Mouse (Mus musculus): ENCODE data around the gene Haus3. TPM values are rescaled to one million over a fixed set of nuclear protein-coding genes. Genes with fewer than 3 reads are reported as not detected.
A peak's percentile ranks its signal among the peaks of the same experiment; 100 is the strongest.

Haus3 gene
- polyA plus RNA-seq, 1 experiment from 2014 or later, result 38.0 TPM

DNA sequence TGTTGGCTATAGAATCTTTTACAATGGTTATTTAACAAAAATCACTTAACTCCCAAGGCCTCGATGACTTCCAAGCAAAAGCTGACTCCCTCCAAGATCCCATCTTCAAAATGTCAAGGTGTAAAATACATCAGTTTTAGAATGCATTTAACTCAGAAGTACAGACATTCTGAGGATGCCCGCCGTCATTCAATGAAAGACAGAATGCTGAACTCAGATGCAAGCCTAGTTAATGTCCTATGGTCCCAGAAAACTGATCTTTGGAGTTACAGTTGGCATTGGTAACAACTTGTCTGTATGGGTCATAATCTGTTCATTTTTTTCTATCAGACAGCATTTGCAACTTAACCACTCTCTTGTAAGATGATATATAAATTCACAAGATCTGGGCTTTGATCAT, 627 bp upstream of the Haus3 start:
- H3K9me3 ChIP-seq (replicated peaks), result no peaks in the 10 kb centered on the region
- H3K27me3 ChIP-seq (replicated peaks), result no peaks in the 10 kb centered on the region
- H3K27ac ChIP-seq, result peak overlapping the region; percentile 86
- 52% methylated on average over 3 of the region's 3 CpGs for WGBS (ENCODE audit: insufficient replicate concordance)
- H3K4me3 ChIP-seq, result peak overlapping the region; percentile 85
- H3K9ac ChIP-seq, result peak overlapping the region; percentile 69
- no peak for ATAC-seq
- peaks cover 6% of the 10 kb centered on the region for H3K36me3 ChIP-seq
- peak overlapping the region; percentile 77 for H3K4me2 ChIP-seq
- peaks cover 32% of the 10 kb centered on the region for H3K4me1 ChIP-seq

DNA sequence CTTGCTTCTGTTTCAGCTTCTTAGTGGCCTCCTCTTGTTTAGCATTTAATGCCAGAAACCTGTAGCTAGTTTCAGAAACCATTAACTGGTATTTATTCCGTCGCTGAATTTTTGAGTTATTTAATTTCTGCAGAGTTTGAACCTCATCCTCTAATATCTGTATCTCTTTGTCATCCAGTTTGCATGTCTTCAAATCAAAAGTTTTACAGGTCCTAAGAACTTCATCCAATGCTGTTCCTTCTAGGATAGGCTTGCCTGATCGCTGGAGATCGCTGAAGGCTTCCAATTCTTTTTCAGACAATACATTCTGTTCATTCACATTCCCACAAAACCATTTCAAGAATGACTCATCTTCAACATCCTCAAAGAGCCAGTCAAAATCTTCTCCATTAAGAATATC, 1.5 kb downstream of the Haus3 start:
- 75% methylated on average over 4 of the region's 4 CpGs for WGBS (ENCODE audit: insufficient replicate concordance)
- H3K4me2 ChIP-seq, result peak overlapping the region; percentile 77
- peaks cover 17% of the 10 kb centered on the region for H3K36me3 ChIP-seq
- peak overlapping the region; percentile 53 for H3K9ac ChIP-seq
- ATAC-seq, result no peak
- H3K9me3 ChIP-seq (replicated peaks), result no peaks in the 10 kb centered on the region
- peak overlapping the region; percentile 40 for H3K4me3 ChIP-seq
- H3K4me1 ChIP-seq, result peaks cover 39% of the 10 kb centered on the region
- H3K27ac ChIP-seq, result no peak overlapping the region
- H3K27me3 ChIP-seq (replicated peaks), result no peaks in the 10 kb centered on the region

DNA sequence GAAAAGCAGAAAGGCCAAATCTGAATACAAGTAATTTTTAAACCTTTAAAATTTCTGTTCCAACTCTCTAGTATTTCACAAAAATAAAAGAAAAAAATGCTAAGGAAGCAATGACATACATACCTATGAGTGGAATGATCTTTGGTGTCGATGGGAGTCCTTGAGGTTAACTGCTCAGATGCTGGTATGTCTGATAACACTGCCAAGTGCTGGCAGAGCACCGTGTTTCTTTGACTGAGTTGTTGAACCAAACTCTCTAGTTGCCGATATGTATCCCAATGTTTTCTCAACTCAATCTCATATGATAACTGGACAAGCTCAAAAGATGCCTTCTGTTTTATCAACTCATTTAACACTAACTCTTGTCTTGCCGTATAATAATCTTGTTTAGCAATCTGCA, 3.5 kb downstream of the Haus3 start:
- Histone ChIP-seq H3K4me3 (peak overlapping the region; percentile 43), H3K27ac (no peak overlapping the region), H3K4me2 (peak overlapping the region; percentile 56), H3K9me3 (replicated peaks) (no peaks in the 10 kb centered on the region), H3K27me3 (replicated peaks) (no peaks in the 10 kb centered on the region), H3K4me1 (peaks cover 41% of the 10 kb centered on the region), H3K36me3 (peaks cover 31% of the 10 kb centered on the region), H3K9ac (peak overlapping the region; percentile 52)
- 19% methylated on average over 4 of the region's 4 CpGs for WGBS (ENCODE audit: insufficient replicate concordance)
- no peak for ATAC-seq

DNA sequence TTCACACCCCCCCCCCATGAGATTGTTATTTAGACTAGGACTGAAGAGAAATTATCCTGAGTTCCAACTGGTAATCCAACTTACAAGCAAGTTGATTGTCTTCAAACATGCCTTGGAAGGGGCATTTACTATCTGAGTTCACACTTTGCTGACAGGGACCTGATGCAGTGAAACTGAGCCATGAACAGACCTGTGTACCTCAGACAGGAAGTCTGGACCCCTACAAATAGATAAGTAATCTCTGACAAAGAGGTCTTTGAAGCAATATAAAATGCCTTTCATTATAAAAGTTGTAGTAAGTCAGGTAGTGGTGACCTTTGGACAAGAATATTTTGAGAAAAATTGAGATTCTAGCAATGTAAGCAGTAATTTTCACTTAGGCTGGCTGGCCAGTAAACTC, 20.9 kb downstream of the Haus3 start:
- no peak for ATAC-seq

DNA sequence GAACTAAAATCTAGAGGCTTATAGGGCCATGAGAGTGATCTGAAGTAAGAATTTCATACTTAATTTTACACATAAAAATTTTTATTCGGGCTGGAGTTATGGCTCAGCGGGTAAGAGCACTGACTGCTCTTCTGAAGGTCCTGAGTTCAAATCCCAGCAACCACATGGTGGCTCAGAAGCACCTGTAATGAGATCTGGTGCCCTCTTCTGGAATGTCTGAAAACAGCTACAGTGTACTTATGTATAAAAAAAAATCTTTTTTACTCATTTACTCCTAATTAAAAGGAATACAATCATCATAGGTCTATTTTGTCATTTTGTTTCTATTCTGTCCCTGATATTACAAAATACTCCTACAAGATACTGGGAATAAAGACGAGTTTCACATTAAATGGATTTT, 21.8 kb downstream of the Haus3 start:
- WGBS (ENCODE audit: insufficient replicate concordance), result 80% methylated on average over 3 of the region's 3 CpGs
- no peak for ATAC-seq

More for the DNA sequence above, 20.9 kb downstream of the Haus3 start:
- no peak overlapping the region for H3K27ac ChIP-seq
- peaks cover 9% of the 10 kb centered on the region for H3K36me3 ChIP-seq
- H3K9ac ChIP-seq, result no peak overlapping the region
- no peaks in the 10 kb centered on the region for H3K4me1 ChIP-seq
- no peaks in the 10 kb centered on the region for H3K27me3 ChIP-seq (replicated peaks)
- no peak overlapping the region for H3K4me2 ChIP-seq
- H3K9me3 ChIP-seq (replicated peaks), result no peaks in the 10 kb centered on the region
- H3K4me3 ChIP-seq, result no peak overlapping the region

DNA sequence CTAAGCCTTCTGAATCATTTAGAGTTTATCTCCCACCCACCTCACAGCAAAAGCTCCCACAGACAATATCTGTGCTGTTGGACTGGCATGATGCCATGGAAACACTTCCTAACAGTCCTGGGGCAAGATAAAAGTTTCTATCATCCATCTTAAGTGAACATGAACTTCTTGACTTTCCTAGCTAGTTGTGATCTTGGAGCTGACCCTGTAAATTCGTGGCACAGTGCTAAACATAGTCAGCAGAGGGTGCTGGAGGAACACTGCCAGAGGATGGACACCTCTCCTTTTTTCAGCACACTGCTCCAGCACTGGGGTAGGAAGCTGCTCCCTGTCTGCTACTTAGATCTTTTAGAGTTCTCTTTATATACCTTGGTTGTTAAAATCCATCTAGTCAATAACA, 29.6 kb downstream of the Haus3 start:
- H3K36me3 ChIP-seq, result no peaks in the 10 kb centered on the region
- H3K4me2 ChIP-seq, result no peak overlapping the region
- H3K9ac ChIP-seq, result no peak overlapping the region
- H3K4me3 ChIP-seq, result no peak overlapping the region
- H3K27me3 ChIP-seq (replicated peaks), result no peaks in the 10 kb centered on the region
- ATAC-seq, result no peak
- H3K27ac ChIP-seq, result no peak overlapping the region
- 6% methylated on average over 1 of the region's 1 CpGs for WGBS (ENCODE audit: insufficient replicate concordance)
- no peaks in the 10 kb centered on the region for H3K9me3 ChIP-seq (replicated peaks)
- H3K4me1 ChIP-seq, result no peaks in the 10 kb centered on the region

More for the DNA sequence above, 21.8 kb downstream of the Haus3 start:
- Histone ChIP-seq H3K27ac (no peak overlapping the region), H3K36me3 (peaks cover 5% of the 10 kb centered on the region; the same call in 1 of the 2 replicates), H3K4me3 (no peak overlapping the region), H3K4me1 (no peaks in the 10 kb centered on the region), H3K9me3 (replicated peaks) (no peaks in the 10 kb centered on the region), H3K4me2 (no peak overlapping the region), H3K9ac (no peak overlapping the region), H3K27me3 (replicated peaks) (no peaks in the 10 kb centered on the region)

DNA sequence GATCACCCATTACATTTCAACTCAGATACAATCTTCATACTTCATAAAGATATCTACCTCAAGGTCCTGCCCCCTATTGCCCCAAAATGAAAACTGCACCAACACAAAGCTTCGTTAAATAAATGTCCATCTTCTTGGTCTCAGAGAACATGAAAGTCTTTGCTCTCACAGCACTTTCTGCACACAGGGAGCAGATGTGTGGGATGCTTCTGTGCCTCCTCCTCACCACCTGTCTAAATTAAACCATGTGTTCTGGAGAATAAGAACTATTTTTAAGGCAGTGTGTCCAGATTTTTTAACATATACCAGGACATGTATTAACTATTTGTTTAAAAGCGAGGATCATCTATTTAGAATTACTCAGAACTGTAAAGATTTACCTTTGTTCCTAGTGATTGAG, 36.6 kb downstream of the Haus3 start:
- 64% methylated on average over 2 of the region's 2 CpGs for WGBS (ENCODE audit: insufficient replicate concordance)

DNA sequence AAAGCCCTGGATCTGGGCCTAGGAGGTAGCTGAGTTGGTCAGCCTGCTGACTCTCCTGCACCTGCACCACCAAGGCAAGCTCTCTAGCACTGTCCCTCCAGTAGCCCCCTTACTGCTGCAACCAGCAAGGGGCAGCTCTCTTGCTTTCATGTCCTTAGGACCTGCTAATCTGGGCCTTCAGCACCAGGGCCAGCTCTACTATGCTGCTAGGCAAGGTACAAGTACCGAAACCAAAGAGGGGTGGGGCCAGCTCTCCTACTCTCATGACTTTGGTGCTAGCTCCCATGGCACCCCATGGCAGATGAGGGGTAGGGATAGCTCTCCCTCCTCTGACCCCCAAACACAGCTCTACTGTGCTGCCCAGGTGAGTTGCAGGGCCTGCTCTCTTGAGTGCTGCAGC, 45.2 kb downstream of the Haus3 start:
- H3K4me1 ChIP-seq, result no peaks in the 10 kb centered on the region
- no peak overlapping the region for H3K9ac ChIP-seq
- no peaks in the 10 kb centered on the region for H3K27me3 ChIP-seq (replicated peaks)
- ATAC-seq, result no peak
- 16% methylated on average over 1 of the region's 1 CpGs for WGBS (ENCODE audit: insufficient replicate concordance)
- no peak overlapping the region for H3K27ac ChIP-seq
- H3K4me3 ChIP-seq, result no peak overlapping the region
- H3K36me3 ChIP-seq, result no peaks in the 10 kb centered on the region
- no peaks in the 10 kb centered on the region for H3K9me3 ChIP-seq (replicated peaks)
- no peak overlapping the region for H3K4me2 ChIP-seq

More for the DNA sequence above, 36.6 kb downstream of the Haus3 start:
- H3K9ac ChIP-seq, result no peak overlapping the region
- no peak overlapping the region for H3K4me2 ChIP-seq
- H3K4me3 ChIP-seq, result no peak overlapping the region
- no peaks in the 10 kb centered on the region for H3K9me3 ChIP-seq (replicated peaks)
- no peaks in the 10 kb centered on the region for H3K36me3 ChIP-seq
- H3K4me1 ChIP-seq, result no peaks in the 10 kb centered on the region
- no peak for ATAC-seq
- no peak overlapping the region for H3K27ac ChIP-seq
- no peaks in the 10 kb centered on the region for H3K27me3 ChIP-seq (replicated peaks)

DNA sequence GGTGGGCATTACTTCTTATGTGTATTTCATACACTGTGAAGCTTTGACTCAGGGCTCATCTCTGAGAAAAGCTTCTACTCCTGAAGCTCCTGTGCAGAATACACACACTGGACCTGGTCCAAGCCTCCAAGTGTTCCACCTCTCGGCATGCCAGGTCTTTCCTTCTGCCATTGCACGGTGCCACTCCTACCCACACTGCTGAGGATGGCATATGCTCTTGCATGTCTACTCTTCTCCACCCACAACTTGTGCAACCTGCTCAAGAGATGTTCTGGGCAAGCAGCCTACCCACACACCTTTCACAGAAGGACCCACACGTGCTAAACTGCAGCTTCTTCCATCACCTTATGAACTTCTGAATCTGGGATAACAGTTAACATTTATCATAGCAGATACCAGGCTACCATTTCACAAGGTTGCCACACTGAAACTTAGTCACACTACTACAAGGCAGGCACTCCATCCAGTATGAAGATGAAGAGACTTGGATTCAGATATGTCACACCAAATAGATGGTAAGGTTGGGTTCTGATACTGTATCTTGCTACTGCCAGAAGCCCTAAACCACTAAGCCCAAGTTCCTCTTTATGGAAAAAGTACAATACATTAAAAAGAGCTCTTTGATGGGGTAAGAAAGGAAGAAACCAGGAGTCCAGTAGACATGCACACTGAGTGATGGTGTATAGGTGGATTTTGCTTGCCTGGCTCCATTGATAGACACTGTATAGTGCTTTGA, 50.0 kb downstream of the Haus3 start:
- H3K4me1 ChIP-seq, result no peaks in the 10 kb centered on the region
- WGBS (ENCODE audit: insufficient replicate concordance), result 62% methylated on average over 3 of the region's 3 CpGs
- H3K9me3 ChIP-seq (replicated peaks), result no peaks in the 10 kb centered on the region
- no peak overlapping the region for H3K4me3 ChIP-seq
- no peak overlapping the region for H3K27ac ChIP-seq
- no peaks in the 10 kb centered on the region for H3K27me3 ChIP-seq (replicated peaks)
- ATAC-seq, result no peak
- no peak overlapping the region for H3K9ac ChIP-seq
- no peak overlapping the region for H3K4me2 ChIP-seq
- H3K36me3 ChIP-seq, result no peaks in the 10 kb centered on the region

DNA sequence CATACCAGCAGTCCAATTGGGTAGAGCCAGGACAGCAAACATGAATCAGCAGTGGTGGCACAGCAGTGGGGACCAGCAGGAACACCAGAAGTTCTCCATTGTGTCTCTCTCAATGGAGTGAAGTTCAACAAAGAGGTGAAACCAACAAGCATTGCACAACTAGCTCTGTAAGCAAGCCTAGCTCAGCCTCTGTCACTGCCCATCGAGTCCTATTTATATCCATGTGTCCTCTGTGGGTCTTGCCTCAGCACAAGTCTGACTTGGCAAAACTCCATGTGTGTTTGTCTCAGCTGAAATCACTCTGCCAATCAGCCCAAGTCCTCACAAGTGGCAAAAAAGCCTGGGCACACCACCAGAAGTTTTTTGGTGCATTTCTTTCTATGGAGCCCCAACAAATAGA, 63.6 kb downstream of the Haus3 start:
- ATAC-seq, result no peak
- 36% methylated on average over 1 of the region's 1 CpGs for WGBS (ENCODE audit: insufficient replicate concordance)

More for the DNA sequence above, 63.6 kb downstream of the Haus3 start:
- Histone ChIP-seq H3K27me3 (replicated peaks) (no peaks in the 10 kb centered on the region), H3K27ac (no peak overlapping the region), H3K4me2 (no peak overlapping the region), H3K9ac (no peak overlapping the region), H3K9me3 (replicated peaks) (no peaks in the 10 kb centered on the region), H3K4me3 (no peak overlapping the region), H3K36me3 (no peaks in the 10 kb centered on the region), H3K4me1 (no peaks in the 10 kb centered on the region)

Other genes starting within 250 kb of the Haus3 start
- gene Nelfa, start 233.1 kb downstream of the Haus3 start, polyA plus RNA-seq (2016; fragmentation: Nextera tagmentation; extraction: Ambion mirVana), result 42.7 and 42.9 TPM in 2 replicates
- 11.6 and 13.0 TPM in 2 replicates for gene Gm1673, start 186.1 kb downstream of the Haus3 start, polyA plus RNA-seq (2016; fragmentation: Nextera tagmentation; extraction: Ambion mirVana)
- 0.04 and 0.08 TPM in 2 replicates for gene Nat8l, start 173.5 kb downstream of the Haus3 start, polyA plus RNA-seq (2016; fragmentation: Nextera tagmentation; extraction: Ambion mirVana)
- 0.48 and 0.56 TPM in 2 replicates for gene Poln, start 79 bp downstream of the Haus3 start, polyA plus RNA-seq (2016; fragmentation: Nextera tagmentation; extraction: Ambion mirVana)
- 5.4 and 5.5 TPM in 2 replicates for gene Mxd4, start 18.2 kb upstream of the Haus3 start, polyA plus RNA-seq (2016; fragmentation: Nextera tagmentation; extraction: Ambion mirVana)
- gene Zfyve28, start 118.9 kb upstream of the Haus3 start, polyA plus RNA-seq (2016; fragmentation: Nextera tagmentation; extraction: Ambion mirVana), result 0.16 TPM in 1 of 2 replicates, not detected in the other
- not detected in 2 replicates for gene Cfap99, start 119.1 kb upstream of the Haus3 start, polyA plus RNA-seq (2016; fragmentation: Nextera tagmentation; extraction: Ambion mirVana)
- 111 TPM in 2 replicates for gene Rnf4, start 166.8 kb upstream of the Haus3 start, polyA plus RNA-seq (2016; fragmentation: Nextera tagmentation; extraction: Ambion mirVana)
- gene Fam193a, start 200.4 kb upstream of the Haus3 start, polyA plus RNA-seq (2016; fragmentation: Nextera tagmentation; extraction: Ambion mirVana), result 4.9 and 5.1 TPM in 2 replicates

Data from liver, embryonic 12.5 days (tissue).